Mouse (Mus musculus) heart, adult 2 months (tissue): ENCODE measurements around the gene Aaed1.

Source experiments
- CTCF ChIP-seq: fragments of 200-600 bp; IDR thresholded peaks from 2 replicates; pipeline ENCODE4 v1.8.1; 2022; ENCODE audit warnings: antibody characterized with exemption, mild to moderate bottlenecking, moderate library complexity
- POLR2A ChIP-seq: fragments of 200-500 bp; IDR thresholded peaks from 2 replicates; pipeline ENCODE4 v1.6.1; 2011; ENCODE audit warnings: mild to moderate bottlenecking, low read depth, low read length, control low read depth; ENCODE audit not compliant: insufficient read depth

- TF ChIP-seq CTCF, result no peak
- TF ChIP-seq POLR2A, result no peak
Observed at GRCm38 (mm10) chr13:64362139-64362538, 49.6 kb upstream of the Aaed1 start.
